Mouse (Mus musculus) midbrain, embryonic 14.5 days (tissue): ENCODE results near the gene Srsf4. TPM values are rescaled to one million over a fixed set of nuclear protein-coding genes. Genes with fewer than 3 reads are reported as not detected.

Source experiments
- ATAC-seq: fragments of 200-750 bp; cut with Nextera tagmentation; 2 replicates; pipeline ENCODE4 v1.8.0; 2017; ENCODE audit warnings: moderate number of reproducible peaks, moderate library complexity; ENCODE audit not compliant: low FRiP score, low TSS enrichment
- DNase-seq: peaks from one replicate; pipeline ENCODE4 v3.0.0-alpha.2; 2015
- H3K27ac ChIP-seq: fragments of 300-500 bp; sonication (generic); replicated peaks from 2 replicates; pipeline ENCODE4 v1.5.1; 2014; ENCODE audit warnings: mild to moderate bottlenecking, low read depth, low read length, moderate library complexity
- H3K27me3 ChIP-seq: fragments of 300-500 bp; sonication (generic); 2 replicates; pipeline ENCODE4 v1.6.1; 2014; ENCODE audit warnings: low read length, control low read depth, mixed read lengths; ENCODE audit not compliant: control insufficient read depth, insufficient read depth
- H3K36me3 ChIP-seq: fragments of 300-500 bp; sonication (generic); 2 replicates; pipeline ENCODE4 v1.6.1; 2014; ENCODE audit warnings: low read length, control low read depth; ENCODE audit not compliant: control insufficient read depth, insufficient read depth
- H3K4me1 ChIP-seq: fragments of 300-500 bp; sonication (generic); 2 replicates; pipeline ENCODE4 v1.6.1; 2014; ENCODE audit warnings: mild to moderate bottlenecking, antibody characterized with exemption, low read length, control low read depth; ENCODE audit not compliant: control insufficient read depth, insufficient read depth
- H3K4me2 ChIP-seq: fragments of 300-500 bp; sonication (generic); 2 replicates; pipeline ENCODE4 v1.6.1; 2014; ENCODE audit warnings: mild to moderate bottlenecking, low read length, moderate library complexity
- H3K4me3 ChIP-seq: fragments of 300-500 bp; sonication (generic); replicated peaks from 2 replicates; pipeline ENCODE4 v1.5.1; 2014; ENCODE audit warnings: low read depth, low read length
- H3K9ac ChIP-seq: fragments of 300-500 bp; sonication (generic); replicated peaks from 2 replicates; pipeline ENCODE4 v1.6.1; 2014; ENCODE audit warnings: mild to moderate bottlenecking, low read length, moderate library complexity
- H3K9me3 ChIP-seq: fragments of 300-500 bp; sonication (generic); 2 replicates; pipeline ENCODE4 v1.6.1; 2016; ENCODE audit warnings: low read length, control low read depth, mixed read lengths; ENCODE audit not compliant: control insufficient read depth
- WGBS: fragments of 180-500 bp; shearing (Covaris S2); extraction: QIAGEN DNeasy Blood & Tissue Kit; methylation state at CpG from one replicate; pipeline ENCODE4 v1.1.7; 2014; 5-methylcytosine and 5-hydroxymethylcytosine counted together
- polyA plus RNA-seq: library from polyadenylated mRNA; unstranded; fragments of >200 nt; fragmentation: Nextera tagmentation; extraction: Ambion mirVana; gene quantifications from 2 replicates; pipeline ENCODE4 v1.2.1, GENCODE M21; 2014

Gene Srsf4
- polyA plus RNA-seq, 1 experiment from 2014 or later, result 121 TPM

- 1% methylated on average over 31 of the region's 31 CpGs for whole genome bisulfite sequencing
- no peak overlapping the region for H3K27ac ChIP-seq
- DNase-seq (peak; percentile 65), ATAC-seq (no peak)
- H3K4me3 ChIP-seq, result peak overlapping the region; percentile 17
- peak overlapping the region; percentile 54 for H3K4me2 ChIP-seq
- H3K4me1 ChIP-seq, result peaks cover 21% of the 10 kb centered on the region
- peaks cover 67% of the 10 kb centered on the region for H3K27me3 ChIP-seq
- H3K36me3 ChIP-seq, result no peaks in the 10 kb centered on the region
- H3K9ac ChIP-seq, result no peak overlapping the region
- H3K9me3 ChIP-seq, result no peaks in the 10 kb centered on the region
Observed at GRCm38 (mm10) chr4:131914891-131915469, 41.6 kb downstream of the Srsf4 start.

- no peak overlapping the region for H3K4me3 ChIP-seq
- peaks cover 15% of the 10 kb centered on the region for H3K4me1 ChIP-seq
- no peak overlapping the region for H3K27ac ChIP-seq
- peaks cover 76% of the 10 kb centered on the region for H3K27me3 ChIP-seq
- H3K36me3 ChIP-seq, result no peaks in the 10 kb centered on the region
- WGBS, result 16% methylated on average over 13 of the region's 13 CpGs
- DNase-seq, result no peak
- H3K4me2 ChIP-seq, result peak overlapping the region; percentile 54; the same call in 1 of the 2 replicates
- H3K9me3 ChIP-seq, result no peaks in the 10 kb centered on the region
- ATAC-seq, result no peak
- no peak overlapping the region for H3K9ac ChIP-seq
Observed at GRCm38 (mm10) chr4:131915821-131916328, 42.5 kb downstream of the Srsf4 start.

- Histone ChIP-seq H3K4me3 (no peak overlapping the region), H3K36me3 (no peaks in the 10 kb centered on the region), H3K4me1 (peaks cover 18% of the 10 kb centered on the region), H3K9ac (no peak overlapping the region), H3K9me3 (no peaks in the 10 kb centered on the region), H3K27me3 (peaks cover 81% of the 10 kb centered on the region), H3K27ac (no peak overlapping the region), H3K4me2 (no peak overlapping the region)
- DNase-seq (peak; percentile 70), ATAC-seq (no peak)
- 6% methylated on average over 15 of the region's 15 CpGs for WGBS
Observed at GRCm38 (mm10) chr4:131916425-131916824, 43.0 kb downstream of the Srsf4 start.

GRCm38 (mm10) chr4:131917010-131917555 lies 43.7 kb downstream of the Srsf4 start:
- no peak overlapping the region for H3K27ac ChIP-seq
- no peak for ATAC-seq
- H3K36me3 ChIP-seq, result no peaks in the 10 kb centered on the region
- no peak overlapping the region for H3K9ac ChIP-seq
- 81% methylated on average over 10 of the region's 10 CpGs for WGBS
- peaks cover 88% of the 10 kb centered on the region for H3K27me3 ChIP-seq
- H3K4me3 ChIP-seq, result no peak overlapping the region
- H3K4me2 ChIP-seq, result no peak overlapping the region
- H3K4me1 ChIP-seq, result peaks cover 24% of the 10 kb centered on the region
- no peaks in the 10 kb centered on the region for H3K9me3 ChIP-seq
- no peak for DNase-seq

GRCm38 (mm10) chr4:131918026-131918533 lies 44.7 kb downstream of the Srsf4 start:
- Histone ChIP-seq H3K4me1 (peaks cover 28% of the 10 kb centered on the region), H3K9me3 (no peaks in the 10 kb centered on the region), H3K27me3 (peaks cover 91% of the 10 kb centered on the region), H3K9ac (no peak overlapping the region), H3K4me2 (no peak overlapping the region), H3K4me3 (no peak overlapping the region), H3K27ac (no peak overlapping the region), H3K36me3 (peaks cover 7% of the 10 kb centered on the region)
- WGBS, result 52% methylated on average over 7 of the region's 7 CpGs
- no peak for DNase-seq
- no peak for ATAC-seq

GRCm38 (mm10) chr4:131918711-131919500 lies 45.5 kb downstream of the Srsf4 start:
- DNase-seq, result no peak
- WGBS, result 14% methylated on average over 15 of the region's 15 CpGs

GRCm38 (mm10) chr4:131919506-131920140 lies 46.2 kb downstream of the Srsf4 start:
- H3K27ac ChIP-seq, result no peak overlapping the region
- peak overlapping the region; percentile 77; the same call in 1 of the 2 replicates for H3K4me2 ChIP-seq
- 14% methylated on average over 15 of the region's 15 CpGs for WGBS
- peaks cover 21% of the 10 kb centered on the region for H3K36me3 ChIP-seq
- H3K4me3 ChIP-seq, result no peak overlapping the region
- ATAC-seq, result no peak
- H3K9ac ChIP-seq, result no peak overlapping the region
- peaks cover 91% of the 10 kb centered on the region for H3K27me3 ChIP-seq
- H3K9me3 ChIP-seq, result no peaks in the 10 kb centered on the region
- peaks cover 28% of the 10 kb centered on the region for H3K4me1 ChIP-seq
- DNase-seq, result no peak

More at GRCm38 (mm10) chr4:131918711-131919500, 45.5 kb downstream of the Srsf4 start:
- Histone ChIP-seq H3K9me3 (no peaks in the 10 kb centered on the region), H3K36me3 (peaks cover 14% of the 10 kb centered on the region), H3K4me2 (no peak overlapping the region), H3K9ac (no peak overlapping the region), H3K4me3 (no peak overlapping the region), H3K27ac (no peak overlapping the region), H3K4me1 (peaks cover 28% of the 10 kb centered on the region), H3K27me3 (peaks cover 91% of the 10 kb centered on the region)
- no peak for ATAC-seq

- no peak overlapping the region; the same call in 1 of the 2 replicates for H3K9ac ChIP-seq
- 0 out of 2 replicates have a peak, but pooled peaks have one; percentile 3 for ATAC-seq
- WGBS, result 2% methylated on average over 46 of the region's 51 CpGs
Observed at GRCm38 (mm10) chr4:131920141-131920594, 46.8 kb downstream of the Srsf4 start.

More at GRCm38 (mm10) chr4:131920141-131920594, 46.8 kb downstream of the Srsf4 start:
- Histone ChIP-seq H3K4me1 (peaks cover 24% of the 10 kb centered on the region), H3K4me3 (peak overlapping the region; percentile 44), H3K27me3 (peaks cover 88% of the 10 kb centered on the region), H3K4me2 (peak overlapping the region; percentile 77), H3K27ac (no peak overlapping the region), H3K9me3 (no peaks in the 10 kb centered on the region), H3K36me3 (peaks cover 26% of the 10 kb centered on the region)
- peak; percentile 51 for DNase-seq
